Mouse (Mus musculus): ENCODE data around the gene Ccdc155.
A peak's percentile ranks its signal among the peaks of the same experiment; 100 is the strongest.

Ccdc155 gene

GRCm38 (mm10) chr7:45224826-45225225 lies 20.1 kb upstream of the Ccdc155 start:
- no peak for DNase-seq

- no peak for DNase-seq
Measured at GRCm38 (mm10) chr7:45221680-45222079, 17.0 kb upstream of the Ccdc155 start.

- DNase-seq = no peak
Measured at GRCm38 (mm10) chr7:45216442-45217183, 11.9 kb upstream of the Ccdc155 start.

- no peak for DNase-seq
Measured at GRCm38 (mm10) chr7:45215673-45216441, 11.2 kb upstream of the Ccdc155 start, which contains the start of gene Tead2. Gene Tead2 (plus strand): TSS chr7:45215753.

GRCm38 (mm10) chr7:45213708-45214107 lies 9.0 kb upstream of the Ccdc155 start:
- no peak for DNase-seq

GRCm38 (mm10) chr7:45212356-45212755 lies 7.7 kb upstream of the Ccdc155 start:
- DNase-seq = no peak

GRCm38 (mm10) chr7:45211851-45212251 lies 7.2 kb upstream of the Ccdc155 start, which contains the start of gene Dkkl1:
Gene Dkkl1 (minus strand): TSS chr7:45212147.
- peak; percentile 58 to 60 for DNase-seq

- no peak for DNase-seq
Measured at GRCm38 (mm10) chr7:45211070-45211469, 6.4 kb upstream of the Ccdc155 start.

- DNase-seq = no peak
Measured at GRCm38 (mm10) chr7:45208260-45208659, 3.6 kb upstream of the Ccdc155 start.

- DNase-seq = no peak
Measured at GRCm38 (mm10) chr7:45202654-45203053, 2.0 kb downstream of the Ccdc155 start.

GRCm38 (mm10) chr7:45198961-45199360 lies 5.7 kb downstream of the Ccdc155 start:
- no peak for DNase-seq

GRCm38 (mm10) chr7:45198435-45198834 lies 6.3 kb downstream of the Ccdc155 start:
- peak; percentile 68 to 73 for DNase-seq

- no peak for DNase-seq
Measured at GRCm38 (mm10) chr7:45196994-45197393, 7.7 kb downstream of the Ccdc155 start.

GRCm38 (mm10) chr7:45196176-45196535 lies 8.5 kb downstream of the Ccdc155 start:
- no peak for DNase-seq

GRCm38 (mm10) chr7:45195341-45196175 lies 9.1 kb downstream of the Ccdc155 start:
- DNase-seq = no peak

- DNase-seq = no peak
Measured at GRCm38 (mm10) chr7:45193871-45194785, 10.6 kb downstream of the Ccdc155 start.

- no peak for DNase-seq
Measured at GRCm38 (mm10) chr7:45193406-45193805, 11.3 kb downstream of the Ccdc155 start.

- DNase-seq = no peak
Measured at GRCm38 (mm10) chr7:45192585-45193310, 11.9 kb downstream of the Ccdc155 start.

GRCm38 (mm10) chr7:45191803-45192363 lies 12.8 kb downstream of the Ccdc155 start:
- DNase-seq = no peak

- DNase-seq = no peak
Measured at GRCm38 (mm10) chr7:45191161-45191560, 13.5 kb downstream of the Ccdc155 start.

- no peak for DNase-seq
Measured at GRCm38 (mm10) chr7:45190186-45190585, 14.5 kb downstream of the Ccdc155 start.
